Mouse (Mus musculus): ENCODE data around the gene Higd2a.

The Higd2a gene

GRCm38 (mm10) chr13:54589996-54590951 lies at the start of gene Higd2a, which contains the start of gene Nop16:
TSS of gene Higd2a (plus strand) at chr13:54590207.
TSS of gene Nop16 (minus strand) at chr13:54590090.
- peak; percentile 99 for DNase-seq (ENCODE audit: low read depth)

GRCm38 (mm10) chr13:54548036-54548435 lies 42.0 kb upstream of the Higd2a start:
- no peak for DNase-seq (ENCODE audit: low read depth)

- no peak for DNase-seq (ENCODE audit: low read depth)
Observed at GRCm38 (mm10) chr13:54556176-54556575, 33.8 kb upstream of the Higd2a start.

GRCm38 (mm10) chr13:54556796-54557195 lies 33.2 kb upstream of the Higd2a start:
- no peak for DNase-seq (ENCODE audit: low read depth)

- no peak for DNase-seq (ENCODE audit: low read depth)
Observed at GRCm38 (mm10) chr13:54557652-54558051, 32.4 kb upstream of the Higd2a start.

GRCm38 (mm10) chr13:54559656-54560055 lies 30.4 kb upstream of the Higd2a start:
- DNase-seq (ENCODE audit: low read depth) = no peak

- no peak for DNase-seq (ENCODE audit: low read depth)
Observed at GRCm38 (mm10) chr13:54560608-54561007, 29.4 kb upstream of the Higd2a start.

- no peak for DNase-seq (ENCODE audit: low read depth)
Observed at GRCm38 (mm10) chr13:54562562-54562961, 27.4 kb upstream of the Higd2a start.

- no peak for DNase-seq (ENCODE audit: low read depth)
Observed at GRCm38 (mm10) chr13:54564232-54565200, 25.5 kb upstream of the Higd2a start.

- peak; percentile 90 for DNase-seq (ENCODE audit: low read depth)
Observed at GRCm38 (mm10) chr13:54565201-54565581, 24.8 kb upstream of the Higd2a start, which contains the start of gene 4833439L19Rik. TSS of gene 4833439L19Rik (minus strand) at chr13:54565435.

GRCm38 (mm10) chr13:54565594-54566345 lies 24.2 kb upstream of the Higd2a start:
- DNase-seq (ENCODE audit: low read depth) = no peak

- no peak for DNase-seq (ENCODE audit: low read depth)
Observed at GRCm38 (mm10) chr13:54568380-54568779, 21.6 kb upstream of the Higd2a start.

- no peak for DNase-seq (ENCODE audit: low read depth)
Observed at GRCm38 (mm10) chr13:54569282-54569681, 20.7 kb upstream of the Higd2a start.

- no peak for DNase-seq (ENCODE audit: low read depth)
Observed at GRCm38 (mm10) chr13:54570736-54571135, 19.3 kb upstream of the Higd2a start.

- DNase-seq (ENCODE audit: low read depth) = no peak
Observed at GRCm38 (mm10) chr13:54571637-54572036, 18.4 kb upstream of the Higd2a start.

GRCm38 (mm10) chr13:54572621-54573020 lies 17.4 kb upstream of the Higd2a start:
- no peak for DNase-seq (ENCODE audit: low read depth)

GRCm38 (mm10) chr13:54574854-54575481 lies 15.0 kb upstream of the Higd2a start, which contains the start of gene Arl10:
TSS of gene Arl10 (plus strand) at chr13:54575015.
- DNase-seq (ENCODE audit: low read depth) = no peak

GRCm38 (mm10) chr13:54575489-54575888 lies 14.5 kb upstream of the Higd2a start:
- DNase-seq (ENCODE audit: low read depth) = no peak

- no peak for DNase-seq (ENCODE audit: low read depth)
Observed at GRCm38 (mm10) chr13:54577652-54578507, 12.1 kb upstream of the Higd2a start.

GRCm38 (mm10) chr13:54581385-54581784 lies 8.6 kb upstream of the Higd2a start:
- no peak for DNase-seq (ENCODE audit: low read depth)

Data from c-Kit-positive CD71-positive TER-119-negative erythroid progenitor cells, embryonic 14.5 days (primary cell).